Mouse (Mus musculus): ENCODE data around the gene D830030K20Rik.
"Not testable (repeated sequence)": the region's sequence is repeated elsewhere in the genome, so short reads cannot be mapped to it uniquely, and the experiment has no call there.

The D830030K20Rik gene

DNA sequence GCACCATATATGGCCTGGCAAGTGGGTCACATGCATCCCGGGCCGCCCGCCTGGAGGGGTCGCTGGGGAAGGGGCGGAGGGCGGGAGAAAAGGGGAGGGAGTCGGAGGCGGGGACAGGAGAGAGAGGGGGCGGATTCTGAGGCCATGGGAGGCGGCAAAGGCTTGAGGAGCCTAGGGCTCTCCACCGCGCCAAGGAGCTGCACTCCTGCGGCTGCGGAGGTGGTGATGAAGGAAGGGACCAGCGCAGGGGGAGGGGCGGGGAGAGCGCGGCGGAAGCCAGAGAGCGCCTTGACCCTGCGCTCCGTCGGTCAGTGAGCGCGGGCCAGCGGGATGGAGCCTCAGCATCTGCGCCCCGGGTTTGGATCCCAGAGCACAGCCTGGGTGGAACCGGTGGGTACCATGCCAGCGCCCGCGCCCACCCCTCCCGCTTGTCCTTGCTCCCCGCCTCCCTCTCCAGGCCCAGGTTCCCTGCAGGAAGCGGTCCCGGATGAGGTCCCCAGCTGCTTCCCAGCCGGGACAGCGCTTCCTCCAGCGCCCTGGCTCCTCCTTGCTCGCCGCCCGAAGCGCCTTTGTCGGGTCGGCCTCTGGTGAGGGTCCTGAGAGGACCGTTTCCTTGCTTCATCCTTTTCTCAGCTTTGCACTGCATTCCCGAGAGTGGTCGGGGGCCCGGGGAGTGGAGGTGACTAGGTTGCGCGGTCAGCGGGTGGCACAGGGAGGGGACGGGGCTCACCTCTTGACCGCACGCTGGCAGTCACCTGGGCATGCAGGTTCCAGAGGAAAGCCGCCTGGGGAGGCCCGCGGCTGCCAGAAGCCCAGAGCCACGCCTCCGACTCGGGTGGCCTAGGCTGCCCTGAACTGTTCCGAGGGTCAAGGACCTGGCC is at the start of gene D830030K20Rik:
Gene D830030K20Rik, plus strand, starts transcription at position 217 of the 881 bp plus-strand sequence.
- not testable (repeated sequence) for DNase-seq

- DNase-seq = not testable (repeated sequence)
Measured at GRCm38 (mm10) chr14:3187955-3188354, 20.3 kb upstream of the D830030K20Rik start, which contains the start of gene Gm5795. Gene Gm5795, plus strand, starts transcription at chr14:3188255.

- DNase-seq = not testable (repeated sequence)
Measured at GRCm38 (mm10) chr14:3209367-3209766, 1.1 kb downstream of the D830030K20Rik start.

DNA sequence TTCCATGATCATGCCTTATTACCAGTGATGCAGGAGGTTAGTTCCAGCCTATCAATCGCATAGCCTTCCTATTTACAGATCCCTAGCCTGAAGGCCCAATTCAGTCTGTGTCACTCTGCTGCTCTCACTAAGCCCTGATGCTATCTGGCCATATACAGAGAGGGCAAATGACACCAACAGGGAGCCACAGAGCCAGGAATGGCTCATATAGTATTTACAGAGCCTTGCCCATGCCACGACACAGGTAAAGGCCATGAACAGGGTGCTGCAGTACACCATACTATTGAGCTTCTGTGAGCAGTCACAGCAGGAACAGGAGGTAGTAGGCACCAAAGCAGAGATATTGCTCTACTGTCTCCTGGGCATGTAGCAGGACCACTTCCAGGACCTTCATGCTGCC is 54.2 kb downstream of the D830030K20Rik start:
- peak in 1 of 2 experiments; percentile 0 for DNase-seq

All from B cell, adult 2 months (primary cell).